Mouse (Mus musculus) cerebellum, adult 2 months (tissue): Measurements from ENCODE around the gene Ei24.

Source experiments
- CTCF ChIP-seq: fragments of 200-500 bp; IDR thresholded peaks from 2 replicates; pipeline ENCODE4 v1.5.1; 2011; ENCODE audit warnings: low read depth, mild to moderate bottlenecking, control low read depth, low read length, moderate library complexity, borderline replicate concordance; ENCODE audit not compliant: insufficient read depth
- POLR2A ChIP-seq: fragments of 200-500 bp; IDR thresholded peaks from 2 replicates; pipeline ENCODE4 v1.6.1; 2011; ENCODE audit warnings: low read length, control low read depth, borderline replicate concordance; ENCODE audit not compliant: insufficient read depth

- peak; percentile 65; the same call in 1 of the 2 replicates for TF ChIP-seq POLR2A
- TF ChIP-seq CTCF: no peak
Measured at GRCm38 (mm10) chr9:36767203-36768143, 29.7 kb downstream of the Ei24 start, which contains the start of gene Stt3a.
